Comparison of ENCODE assay signal across 12 mouse cellular contexts in genomic region chr19:36874651-36875050, GRCm38 (mm10).
"Had no signal": no experiment of that assay in that cellular context is flagged by ENCODE, and none has a peak within 500 bp of the region (broad histone marks: within the 10 kb centered on the region; RNA-seq: fewer than 3 reads in every experiment).

No protein-coding gene starts in this region.

- DNase-seq: left cerebral cortex, postnatal 4 days; liver; liver, embryonic 13.5 days; liver, postnatal 0 days; lung, adult 18-20 months; lung, adult 2 months; lung, embryonic 14.5 days; lung, postnatal 10 days; lung, postnatal 14 days; lung, postnatal 36 days; lung, postnatal 4 days; midbrain, embryonic 14.5 days had no signal
